Mouse (Mus musculus) bone marrow, adult 2 months (tissue): ENCODE measurements around the gene Jazf1. TPM values are rescaled to one million over a fixed set of nuclear protein-coding genes. Genes with fewer than 3 reads are reported as not detected.

ENCODE experiments used
- H3K27ac ChIP-seq: fragments of 200-500 bp; 2 replicates; pipeline ENCODE4 v1.5.1; 2012; ENCODE audit warnings: low read depth, mild to moderate bottlenecking, control low read depth, inconsistent platforms, low read length; ENCODE audit not compliant: control insufficient read depth, poor library complexity, insufficient read depth
- H3K4me1 ChIP-seq: fragments of 200-500 bp; 2 replicates; pipeline ENCODE4 v1.6.1; 2011; ENCODE audit warnings: low read length; ENCODE audit not compliant: control insufficient read depth, insufficient read depth
- H3K4me3 ChIP-seq: fragments of 200-500 bp; replicated peaks from 2 replicates; pipeline ENCODE3; 2011; ENCODE audit warnings: mild to moderate bottlenecking, low read depth, low read length, control low read depth; ENCODE audit not compliant: control insufficient read depth
- CTCF ChIP-seq: fragments of 200-500 bp; IDR thresholded peaks from 2 replicates; pipeline ENCODE4 v1.5.1; 2011; ENCODE audit warnings: low read length, control low read depth; ENCODE audit not compliant: control insufficient read depth, insufficient read depth
- POLR2A ChIP-seq: fragments of 200-500 bp; IDR thresholded peaks from 2 replicates; pipeline ENCODE4 v1.6.1; 2011; ENCODE audit warnings: low read depth, mild to moderate bottlenecking, control low read depth, low read length, borderline replicate concordance; ENCODE audit not compliant: control insufficient read depth
- WGBS: fragments of 180-500 bp; shearing (Covaris S2); methylation state at CpG from one replicate; pipeline ENCODE4 v1.1.7; 2018; 5-methylcytosine and 5-hydroxymethylcytosine counted together
- polyA plus RNA-seq: library from polyadenylated mRNA; stranded (reverse); fragments of >200 nt; gene quantifications from 2 replicates; pipeline ENCODE4 v1.2.4, GENCODE M21; 2011; ENCODE audit warnings: low replicate concordance; ENCODE audit not compliant: missing spikeins, insufficient read depth, insufficient read length

Gene Jazf1
- polyA plus RNA-seq, 1 experiment, result not detected

DNA sequence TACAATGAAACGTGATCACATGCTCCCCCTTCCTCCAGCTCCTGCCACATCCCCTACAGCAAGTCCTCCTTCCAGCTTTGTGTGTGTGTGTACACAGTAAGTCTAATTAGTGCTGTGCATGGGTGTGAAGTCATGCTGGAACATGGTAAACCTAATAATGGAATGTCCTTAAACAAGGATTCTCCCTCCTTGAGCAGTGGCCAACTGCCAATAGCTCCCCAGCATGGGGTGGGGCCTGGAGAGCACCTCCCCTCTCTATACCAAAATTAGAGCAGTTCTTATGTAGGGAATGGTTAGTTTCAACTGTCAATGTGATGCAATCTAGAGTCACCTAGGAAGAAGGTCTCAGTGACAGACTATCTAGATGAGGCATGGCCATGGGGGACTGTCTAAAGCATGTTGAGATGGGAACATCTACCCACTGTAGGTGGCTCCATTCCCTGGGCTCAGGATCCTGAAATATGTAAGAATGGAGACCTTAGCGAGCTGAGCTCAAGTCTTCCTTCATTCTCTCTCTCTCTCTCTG lies 240.6 kb downstream of the Jazf1 start:
- Histone ChIP-seq H3K27ac (no peak overlapping the region), H3K4me3 (no peak overlapping the region), H3K4me1 (no peaks in the 10 kb centered on the region; the same call in 1 of the 2 replicates)
- no peak for TF ChIP-seq CTCF
- no peak for TF ChIP-seq POLR2A
- 72% methylated on average over 2 of the region's 2 CpGs for whole genome bisulfite sequencing

DNA sequence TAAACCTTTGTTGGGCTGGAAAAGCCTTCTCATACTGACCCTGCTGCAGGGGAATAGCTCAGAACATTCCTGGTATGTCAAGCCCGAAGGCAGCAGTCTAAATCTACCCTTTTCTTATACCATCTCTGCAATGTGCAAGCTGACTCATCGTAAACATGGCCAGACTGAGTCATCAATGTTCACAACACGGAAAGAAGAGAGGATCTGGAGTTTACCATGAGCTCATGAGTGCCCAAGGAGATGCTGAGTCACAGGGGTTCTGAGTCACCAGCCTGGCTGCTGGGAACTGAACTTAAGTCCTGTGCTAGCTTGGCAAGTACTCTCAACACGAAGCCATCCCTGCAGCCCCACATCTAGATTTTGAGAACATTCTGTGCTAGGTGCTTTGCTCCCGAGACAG lies 242.9 kb downstream of the Jazf1 start:
- TF ChIP-seq CTCF (no peak), POLR2A (no peak)
- H3K4me1 ChIP-seq, result no peaks in the 10 kb centered on the region; the same call in 1 of the 2 replicates
- H3K27ac ChIP-seq, result no peak overlapping the region
- 26% methylated on average over 5 of the region's 5 CpGs for WGBS
- no peak overlapping the region for H3K4me3 ChIP-seq

DNA sequence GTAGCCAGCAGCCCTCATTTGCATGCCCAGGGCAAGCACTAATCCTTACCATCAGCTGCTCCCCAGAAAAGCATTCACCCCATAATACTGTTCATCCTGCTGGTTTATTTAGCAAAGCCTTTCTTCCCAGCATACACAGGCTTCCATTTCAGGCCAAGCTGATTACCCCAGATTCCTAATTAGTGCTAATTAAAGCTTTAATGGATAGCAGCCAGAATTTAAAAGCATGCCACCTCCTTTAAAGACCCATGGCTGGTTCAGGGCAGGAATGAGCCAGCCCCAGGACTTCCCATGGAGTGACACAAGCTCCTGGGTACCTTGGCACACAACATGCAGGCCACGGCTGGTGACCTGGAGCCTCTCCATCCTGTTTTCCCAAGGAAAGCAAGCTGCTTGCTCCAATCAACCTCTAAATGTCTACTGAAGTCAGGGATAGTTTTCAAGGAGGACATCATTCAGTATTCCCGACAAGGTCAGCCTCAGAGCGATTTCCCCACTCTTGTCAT lies 243.4 kb downstream of the Jazf1 start:
- TF ChIP-seq POLR2A, result no peak
- no peak for TF ChIP-seq CTCF
- WGBS, result 76% methylated on average over 3 of the region's 3 CpGs
- no peaks in the 10 kb centered on the region; the same call in 1 of the 2 replicates for H3K4me1 ChIP-seq
- no peak overlapping the region for H3K27ac ChIP-seq
- H3K4me3 ChIP-seq, result no peak overlapping the region

DNA sequence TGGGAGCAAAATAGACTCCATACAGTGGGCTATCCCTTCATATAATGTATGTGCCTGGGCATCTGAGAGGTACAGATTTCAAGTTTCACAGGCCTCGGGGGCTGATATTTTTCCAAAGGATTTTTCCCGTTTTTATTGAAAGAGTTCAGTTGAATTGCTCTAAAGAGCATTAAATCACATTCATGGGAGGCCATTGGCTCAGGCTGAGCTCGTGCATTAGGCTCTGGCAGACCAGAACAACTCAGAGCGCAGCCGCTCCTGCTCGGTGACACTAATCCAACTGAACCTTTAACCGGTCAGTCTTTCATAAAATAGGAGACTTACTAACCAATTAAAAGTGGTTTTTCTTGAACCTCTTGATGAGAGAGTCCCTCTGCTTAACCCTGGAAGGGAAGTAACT lies 245.4 kb downstream of the Jazf1 start:
- no peak overlapping the region for H3K4me3 ChIP-seq
- no peaks in the 10 kb centered on the region; the same call in 1 of the 2 replicates for H3K4me1 ChIP-seq
- TF ChIP-seq POLR2A, result no peak
- TF ChIP-seq CTCF, result no peak
- WGBS, result 79% methylated on average over 7 of the region's 7 CpGs
- no peak overlapping the region for H3K27ac ChIP-seq

DNA sequence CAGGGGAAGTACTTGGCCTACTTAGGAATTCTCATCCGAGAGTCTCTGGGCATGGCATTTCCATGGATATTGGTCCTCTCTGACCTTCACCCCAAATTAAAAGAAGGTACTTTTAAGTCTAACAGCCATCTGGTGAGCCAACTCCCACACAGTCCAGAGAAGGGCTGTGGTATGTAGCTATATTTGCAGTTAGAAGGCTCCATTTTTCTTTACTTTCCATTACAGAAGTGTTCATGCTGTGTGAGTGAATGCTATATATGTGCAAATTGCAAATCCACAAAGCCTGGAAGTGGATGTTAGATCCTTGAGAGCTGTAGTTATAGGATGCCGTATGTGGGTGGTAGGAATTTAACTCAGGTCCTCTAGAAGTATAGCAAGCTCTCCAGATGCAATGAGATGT lies 245.8 kb downstream of the Jazf1 start:
- H3K4me3 ChIP-seq, result no peak overlapping the region
- WGBS, result 80% methylated on average over 2 of the region's 2 CpGs
- H3K27ac ChIP-seq, result no peak overlapping the region
- TF ChIP-seq CTCF (no peak), POLR2A (no peak)
- H3K4me1 ChIP-seq, result no peaks in the 10 kb centered on the region; the same call in 1 of the 2 replicates

DNA sequence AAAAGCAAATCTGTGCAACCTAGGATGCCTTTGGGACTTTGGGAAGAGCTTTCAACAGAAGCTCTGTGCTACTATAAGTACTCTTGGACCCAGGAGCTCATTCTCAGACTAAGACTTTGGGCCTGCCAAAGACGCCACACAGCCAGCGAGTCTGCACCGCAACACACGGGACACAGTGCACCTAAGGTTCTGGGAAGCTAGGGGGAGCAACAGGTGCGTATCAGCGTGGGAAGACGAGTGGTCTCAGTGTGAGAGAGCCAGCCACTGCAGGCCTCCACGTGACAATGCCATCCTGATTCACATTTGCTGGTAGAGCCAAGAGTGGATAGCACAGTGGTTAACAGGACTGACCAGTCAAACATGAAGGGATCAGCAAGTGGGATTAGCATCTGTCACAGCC lies 249.1 kb downstream of the Jazf1 start:
- TF ChIP-seq POLR2A (no peak), CTCF (no peak)
- Histone ChIP-seq H3K4me3 (no peak overlapping the region), H3K4me1 (peaks cover 2% of the 10 kb centered on the region; the same call in 1 of the 2 replicates), H3K27ac (no peak overlapping the region)
- WGBS, result 85% methylated on average over 8 of the region's 8 CpGs

DNA sequence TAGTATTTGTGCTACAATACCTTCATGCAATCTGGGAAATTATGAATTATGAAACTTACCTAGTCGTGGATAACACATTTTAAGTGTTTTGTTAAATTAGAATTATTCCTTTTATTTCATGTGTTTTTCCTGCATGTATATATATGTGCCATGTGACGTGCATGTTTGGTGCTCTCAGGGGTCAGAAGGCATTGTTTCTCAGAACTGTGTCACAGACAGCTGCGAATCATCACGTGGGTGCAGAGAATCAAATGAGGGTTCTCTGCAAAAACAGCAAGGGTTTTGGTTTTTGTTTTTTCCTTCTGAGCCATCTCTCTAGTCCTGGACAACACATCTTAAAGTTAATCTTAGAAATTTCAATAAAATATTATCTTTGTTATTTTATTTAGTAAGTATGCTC lies 250.4 kb downstream of the Jazf1 start:
- H3K4me1 ChIP-seq, result peaks cover 2% of the 10 kb centered on the region; the same call in 1 of the 2 replicates
- 73% methylated on average over 4 of the region's 4 CpGs for WGBS
- TF ChIP-seq POLR2A (no peak), CTCF (no peak)
- H3K4me3 ChIP-seq, result no peak overlapping the region
- H3K27ac ChIP-seq, result no peak overlapping the region

DNA sequence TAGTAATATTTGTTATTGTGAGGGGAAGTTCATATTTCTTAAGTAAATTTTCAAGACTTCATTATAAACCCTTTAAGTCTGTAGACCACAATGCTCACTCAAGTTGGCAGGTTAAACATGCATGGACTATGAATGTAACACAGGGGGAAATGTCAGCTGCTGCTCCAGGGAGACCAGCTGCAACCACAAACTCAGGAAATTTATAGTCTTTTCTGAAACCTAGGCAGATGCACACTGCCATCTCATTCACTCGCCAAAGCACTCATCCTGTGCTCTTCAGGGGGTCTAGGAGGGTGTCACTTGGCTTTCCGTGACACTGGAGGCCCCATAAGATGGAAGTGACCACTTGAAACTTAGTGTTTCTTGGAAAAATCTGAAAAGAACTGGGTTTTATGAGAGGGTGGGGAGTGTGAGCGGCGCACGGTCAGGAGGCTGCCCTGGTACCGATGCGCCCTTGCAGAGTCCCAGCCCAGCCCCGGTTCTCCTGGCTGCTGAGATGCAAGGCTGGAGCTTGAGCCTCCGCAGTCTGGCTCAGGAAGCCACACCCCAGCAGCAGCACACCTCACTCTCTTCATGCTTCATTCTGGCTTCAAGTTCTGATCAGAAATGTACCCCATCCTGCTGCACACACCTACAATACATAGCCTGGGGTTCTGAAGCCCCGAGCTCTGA lies 251.1 kb downstream of the Jazf1 start:
- H3K4me3 ChIP-seq, result no peak overlapping the region
- 44% methylated on average over 10 of the region's 10 CpGs for WGBS

More for the DNA sequence above, 251.1 kb downstream of the Jazf1 start:
- peaks cover 2% of the 10 kb centered on the region; the same call in 1 of the 2 replicates for H3K4me1 ChIP-seq
- TF ChIP-seq POLR2A, result no peak
- no peak for TF ChIP-seq CTCF
- 0 out of 2 replicates have a peak overlapping the region, but pooled peaks have one; percentile 6 for H3K27ac ChIP-seq
